Mouse (Mus musculus) forebrain, embryonic 14.5 days (tissue): ENCODE measurements around the gene Slc36a3. TPM values are rescaled to one million over a fixed set of nuclear protein-coding genes. Genes with fewer than 3 reads are reported as not detected.

Experiments
- ATAC-seq: fragments of 200-750 bp; cut with Nextera tagmentation; 2 replicates; pipeline ENCODE4 v1.8.0; 2017; ENCODE audit warnings: mild to moderate bottlenecking, moderate library complexity
- DNase-seq: peaks from one replicate; pipeline ENCODE4 v3.0.0-alpha.2; 2015; ENCODE audit warnings: low spot score
- H3K27ac ChIP-seq: fragments of 300-500 bp; sonication (generic); 2 replicates; pipeline ENCODE4 v1.5.1; 2014; ENCODE audit warnings: low read depth, mild to moderate bottlenecking, control low read depth, low read length, moderate library complexity
- H3K27me3 ChIP-seq: fragments of 300-500 bp; sonication (generic); replicated peaks from 2 replicates; pipeline ENCODE4 v1.6.1; 2014; ENCODE audit warnings: low read length, control low read depth, mixed read lengths; ENCODE audit not compliant: control insufficient read depth, insufficient read depth
- H3K36me3 ChIP-seq: fragments of 300-500 bp; sonication (generic); 2 replicates; pipeline ENCODE4 v1.6.1; 2014; ENCODE audit warnings: low read length, control low read depth; ENCODE audit not compliant: control insufficient read depth, insufficient read depth
- H3K4me1 ChIP-seq: fragments of 300-500 bp; sonication (generic); 2 replicates; pipeline ENCODE4 v1.6.1; 2014; ENCODE audit warnings: antibody characterized with exemption, low read length, control low read depth; ENCODE audit not compliant: control insufficient read depth, insufficient read depth
- H3K4me2 ChIP-seq: fragments of 300-500 bp; sonication (generic); 2 replicates; pipeline ENCODE4 v1.6.1; 2014; ENCODE audit warnings: mild to moderate bottlenecking, control low read depth, low read length
- H3K4me3 ChIP-seq: fragments of 300-500 bp; sonication (generic); 2 replicates; pipeline ENCODE4 v1.5.1; 2014; ENCODE audit warnings: low read depth, low read length, control low read depth
- H3K9ac ChIP-seq: fragments of 300-500 bp; sonication (generic); 2 replicates; pipeline ENCODE4 v1.6.1; 2014; ENCODE audit warnings: mild to moderate bottlenecking, low read length, control low read depth, moderate library complexity
- H3K9me3 ChIP-seq: fragments of 300-500 bp; sonication (generic); replicated peaks from 2 replicates; pipeline ENCODE4 v1.6.1; 2016; ENCODE audit warnings: low read length, control low read depth, mixed read lengths; ENCODE audit not compliant: control insufficient read depth
- WGBS: fragments of 180-500 bp; shearing (Covaris S2); extraction: QIAGEN DNeasy Blood & Tissue Kit; methylation state at CpG from one replicate; pipeline ENCODE4 v1.1.7; 2014; 5-methylcytosine and 5-hydroxymethylcytosine counted together
- polyA plus RNA-seq: library from polyadenylated mRNA; unstranded; fragments of >200 nt; fragmentation: Nextera tagmentation; extraction: Ambion mirVana; gene quantifications from 2 replicates; pipeline ENCODE4 v1.2.1, GENCODE M21; 2014

Gene Slc36a3
- polyA plus RNA-seq, 1 experiment from 2014 or later, result not detected

- 100% methylated on average over 1 of the region's 1 CpGs for WGBS
- DNase-seq (no peak), ATAC-seq (no peak)
- Histone ChIP-seq H3K9ac (no peak overlapping the region), H3K4me3 (no peak overlapping the region), H3K27me3 (no peaks in the 10 kb centered on the region), H3K36me3 (no peaks in the 10 kb centered on the region), H3K27ac (no peak overlapping the region), H3K4me2 (no peak overlapping the region), H3K9me3 (no peaks in the 10 kb centered on the region), H3K4me1 (no peaks in the 10 kb centered on the region)
These were observed 44.9 kb downstream of the Slc36a3 start for GRCm38 (mm10) chr11:55106636-55107035.

GRCm38 (mm10) chr11:55105389-55105788 is 46.1 kb downstream of the Slc36a3 start:
- ATAC-seq, result no peak
- Histone ChIP-seq H3K9me3 (no peaks in the 10 kb centered on the region), H3K27me3 (no peaks in the 10 kb centered on the region), H3K27ac (no peak overlapping the region), H3K4me3 (no peak overlapping the region), H3K4me1 (no peaks in the 10 kb centered on the region), H3K36me3 (no peaks in the 10 kb centered on the region), H3K4me2 (no peak overlapping the region), H3K9ac (no peak overlapping the region)
- no peak for DNase-seq
- 83% methylated on average over 4 of the region's 4 CpGs for whole genome bisulfite sequencing

- no peaks in the 10 kb centered on the region for H3K9me3 ChIP-seq
- WGBS, result 66% methylated on average over 3 of the region's 3 CpGs
- DNase-seq, result peak; percentile 23
- H3K36me3 ChIP-seq, result no peaks in the 10 kb centered on the region
- no peak for ATAC-seq
- no peak overlapping the region for H3K4me2 ChIP-seq
- H3K27ac ChIP-seq, result no peak overlapping the region
- peaks cover 3% of the 10 kb centered on the region; the same call in 1 of the 2 replicates for H3K4me1 ChIP-seq
- H3K4me3 ChIP-seq, result no peak overlapping the region
- no peaks in the 10 kb centered on the region for H3K27me3 ChIP-seq
- no peak overlapping the region for H3K9ac ChIP-seq
These were observed 48.3 kb downstream of the Slc36a3 start for GRCm38 (mm10) chr11:55103229-55103628.

GRCm38 (mm10) chr11:55102015-55102414 is 49.5 kb downstream of the Slc36a3 start:
- WGBS, result 88% methylated on average over 3 of the region's 3 CpGs
- Histone ChIP-seq H3K4me3 (no peak overlapping the region), H3K4me2 (no peak overlapping the region), H3K9ac (no peak overlapping the region), H3K4me1 (peaks cover 3% of the 10 kb centered on the region; the same call in 1 of the 2 replicates), H3K9me3 (no peaks in the 10 kb centered on the region), H3K27ac (no peak overlapping the region), H3K27me3 (no peaks in the 10 kb centered on the region), H3K36me3 (no peaks in the 10 kb centered on the region)
- no peak for DNase-seq
- ATAC-seq, result no peak

- Histone ChIP-seq H3K9ac (no peak overlapping the region), H3K4me1 (peaks cover 3% of the 10 kb centered on the region; the same call in 1 of the 2 replicates), H3K27me3 (no peaks in the 10 kb centered on the region), H3K4me3 (no peak overlapping the region), H3K4me2 (no peak overlapping the region), H3K27ac (no peak overlapping the region), H3K36me3 (no peaks in the 10 kb centered on the region), H3K9me3 (no peaks in the 10 kb centered on the region)
- ATAC-seq, result no peak
- 23% methylated on average over 4 of the region's 4 CpGs for WGBS
- peak; percentile 24 for DNase-seq
These were observed 51.6 kb downstream of the Slc36a3 start for GRCm38 (mm10) chr11:55099868-55100267.

DNA sequence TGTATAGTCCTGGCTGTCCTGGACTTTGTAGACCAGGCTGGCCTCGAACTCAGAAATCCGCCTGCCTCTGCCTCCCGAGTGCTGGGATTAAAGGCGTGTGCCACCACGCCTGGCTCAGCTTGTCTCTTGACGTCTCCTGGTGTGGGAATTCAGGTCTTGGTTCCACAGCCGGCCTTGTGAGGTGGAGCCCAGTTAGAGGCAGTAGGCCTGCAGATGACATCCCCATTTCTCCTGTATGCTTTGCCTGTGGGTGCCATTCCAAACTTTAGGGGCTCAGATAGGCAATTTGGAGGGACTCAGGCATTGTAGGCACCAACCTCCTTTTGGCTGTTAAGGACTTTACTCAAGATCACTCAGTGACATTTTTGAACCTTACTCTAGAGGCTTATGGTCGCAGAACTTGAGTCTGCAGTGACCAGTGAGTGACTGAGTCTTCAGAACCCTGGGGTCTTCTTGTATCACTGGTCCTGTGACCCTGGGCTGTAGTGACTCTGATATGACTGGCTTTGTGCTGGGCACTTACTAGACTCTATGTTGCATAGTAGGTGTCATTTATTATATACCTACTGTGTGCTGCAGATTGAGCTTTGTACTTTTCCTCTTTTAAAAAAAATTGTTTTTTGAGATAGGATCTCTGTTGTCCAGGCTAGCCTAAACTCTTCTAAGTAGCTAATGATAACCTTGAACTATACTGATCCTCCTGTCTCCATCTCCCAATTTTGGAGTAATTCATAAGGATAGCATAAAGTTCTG is 52.3 kb downstream of the Slc36a3 start:
- Histone ChIP-seq H3K9ac (no peak overlapping the region), H3K4me3 (no peak overlapping the region), H3K27ac (no peak overlapping the region), H3K36me3 (no peaks in the 10 kb centered on the region), H3K9me3 (no peaks in the 10 kb centered on the region), H3K27me3 (no peaks in the 10 kb centered on the region), H3K4me2 (no peak overlapping the region), H3K4me1 (peaks cover 3% of the 10 kb centered on the region; the same call in 1 of the 2 replicates)
- WGBS, result 93% methylated on average over 8 of the region's 8 CpGs
- ATAC-seq, result no peak
- no peak for DNase-seq

DNA sequence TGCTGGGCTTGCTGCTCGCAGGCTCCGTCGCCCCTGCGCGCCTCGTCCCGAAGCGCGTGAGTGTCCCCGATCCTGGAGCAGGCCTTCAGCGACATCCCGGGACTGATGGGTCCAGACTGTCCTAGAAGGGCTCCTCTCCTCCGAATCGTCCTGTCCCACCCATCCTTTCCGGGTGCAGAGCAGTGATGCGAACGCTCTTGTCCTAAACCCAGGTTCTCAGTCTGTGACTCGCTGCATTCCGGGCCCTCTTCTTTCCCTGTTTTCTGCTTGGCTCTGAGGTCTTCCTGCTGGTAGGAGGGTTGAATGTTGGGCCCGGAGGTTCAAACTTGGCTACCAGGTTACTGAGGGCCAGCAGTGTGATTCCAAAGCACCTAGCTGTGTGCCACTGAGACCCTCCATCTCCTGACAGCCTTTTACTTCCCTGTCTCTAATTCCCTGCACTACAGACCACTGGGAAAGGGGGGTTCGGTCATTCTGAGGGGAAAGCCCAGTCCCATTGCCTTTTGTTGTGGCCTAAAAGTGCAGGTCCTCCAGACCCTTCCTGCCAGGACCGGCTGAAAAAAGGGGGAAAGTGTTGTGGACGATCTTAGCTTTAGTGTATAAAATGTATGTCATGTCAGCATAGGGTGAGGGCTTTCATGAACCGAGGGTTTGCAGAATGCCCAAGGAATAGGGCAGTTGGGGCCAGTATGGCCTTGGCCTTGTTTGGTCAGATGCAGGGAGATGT is 53.2 kb downstream of the Slc36a3 start:
- Histone ChIP-seq H3K9me3 (no peaks in the 10 kb centered on the region), H3K4me3 (peak overlapping the region; percentile 51), H3K4me1 (peaks cover 3% of the 10 kb centered on the region; the same call in 1 of the 2 replicates), H3K4me2 (peak overlapping the region; percentile 72), H3K27me3 (0 out of 2 replicates have a peak, but pooled peaks cover 2% of the 10 kb centered on the region), H3K9ac (peak overlapping the region; percentile 75), H3K27ac (peak overlapping the region; percentile 54; the same call in 1 of the 2 replicates), H3K36me3 (no peaks in the 10 kb centered on the region)
- DNase-seq (no peak), ATAC-seq (no peak; the same call in 1 of the 2 replicates)
- WGBS, result 14% methylated on average over 24 of the region's 24 CpGs

- peak within 1 kb of the TSS; percentile 75 for H3K9ac ChIP-seq
- no peaks in the 10 kb centered on the region for H3K36me3 ChIP-seq
- peak within 1 kb of the TSS; percentile 51 for H3K4me3 ChIP-seq
- H3K4me1 ChIP-seq, result peaks cover 3% of the 10 kb centered on the region; the same call in 1 of the 2 replicates
- ATAC-seq, result peak; percentile 93
- 0 out of 2 replicates have a peak, but pooled peaks cover 3% of the 10 kb centered on the region for H3K27me3 ChIP-seq
- 2% methylated on average over 44 of the region's 45 CpGs for WGBS
- peak within 1 kb of the TSS; percentile 54; the same call in 1 of the 2 replicates for H3K27ac ChIP-seq
- DNase-seq, result peak; percentile 97
- H3K9me3 ChIP-seq, result no peaks in the 10 kb centered on the region
- peak within 1 kb of the TSS; percentile 72 for H3K4me2 ChIP-seq
These were observed 53.9 kb downstream of the Slc36a3 start, which contains the start of gene Gm2a for GRCm38 (mm10) chr11:55097463-55098188. TSS of gene Gm2a (plus strand) at chr11:55098115.
